Mouse (Mus musculus) olfactory bulb, adult 2 months (tissue): Measurements from ENCODE around the gene Rnase9.

Experiments
- CTCF ChIP-seq: fragments of 200-500 bp; IDR thresholded peaks from 2 replicates; pipeline ENCODE4 v1.5.1; 2012; ENCODE audit warnings: low read depth, mild to moderate bottlenecking, low read length, moderate library complexity; ENCODE audit not compliant: insufficient read depth
- POLR2A ChIP-seq: fragments of 200-500 bp; IDR thresholded peaks from 2 replicates; pipeline ENCODE4 v1.6.1; 2012; ENCODE audit warnings: mild to moderate bottlenecking, low read depth, low read length, moderate library complexity; ENCODE audit not compliant: insufficient read depth

GRCm38 (mm10) chr14:51060761-51061160 lies 19.1 kb upstream of the Rnase9 start:
- TF ChIP-seq POLR2A (no peak), CTCF (no peak)
